Mouse (Mus musculus): ENCODE results near the gene Rhox3c. TPM values are rescaled to one million over a fixed set of nuclear protein-coding genes. Genes with fewer than 3 reads are reported as not detected.
"Not testable (repeated sequence)": the region's sequence is repeated elsewhere in the genome, so short reads cannot be mapped to it uniquely, and the experiment has no call there.

The Rhox3c gene
- polyA plus RNA-seq (2012; rRNA removed), result not detected in 2 replicates

DNA sequence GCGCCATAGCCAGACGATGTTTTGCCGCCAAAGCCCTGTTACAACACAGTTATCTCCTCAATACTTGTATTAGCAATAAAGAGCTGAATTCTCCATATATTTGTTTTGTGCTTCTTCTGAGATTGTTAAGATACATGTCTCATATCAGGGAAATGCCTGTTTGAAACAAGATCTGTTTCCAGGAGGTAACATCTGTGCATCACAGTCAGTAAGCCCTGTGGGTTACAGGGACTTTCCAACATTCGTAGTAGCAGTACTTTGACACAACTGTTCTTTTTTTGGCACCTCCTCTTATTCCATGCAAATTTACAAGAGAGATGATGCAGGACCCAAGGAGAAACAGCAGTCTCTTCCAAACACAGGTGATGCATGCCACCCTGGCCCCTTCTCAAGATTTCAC is at the start of gene Rhox3c:
TSS of gene Rhox3c (plus strand) at position 301 of the 400 bp plus-strand sequence.
- WGBS, result 87% methylated on average over 3 of the region's 4 CpGs
- DNase-seq; H3K4me3 ChIP-seq (replicated peaks; ENCODE audit: extremely low read depth, low read depth, low read length); H3K4me1 ChIP-seq (ENCODE audit: control insufficient read depth, insufficient read depth, low read length): not testable (repeated sequence)

DNA sequence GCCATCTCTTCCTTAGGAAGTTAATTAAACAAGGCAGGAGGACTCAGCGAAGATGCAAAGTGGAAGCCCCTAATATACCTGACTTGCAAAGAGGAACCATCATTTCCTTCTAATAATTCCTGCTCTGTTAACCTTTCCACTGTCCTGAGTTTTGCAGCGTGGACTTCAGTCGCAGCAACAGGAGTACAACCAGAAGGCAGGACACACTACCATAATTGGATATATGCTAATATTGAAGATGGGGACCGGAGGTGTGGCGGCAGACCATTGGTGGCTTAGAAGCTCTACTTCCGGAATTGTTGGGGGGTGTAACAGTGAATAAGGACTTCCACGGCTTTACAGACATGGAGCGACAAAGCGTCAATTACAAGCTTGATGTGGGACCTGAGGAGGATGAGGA is 46.6 kb upstream of the Rhox3c start, which contains the start of gene Rhox2b:
TSS of gene Rhox2b (plus strand) at position 301 of the 400 bp plus-strand sequence.
- no CpG with 5 or more reads among the region's 9 CpGs for WGBS

DNA sequence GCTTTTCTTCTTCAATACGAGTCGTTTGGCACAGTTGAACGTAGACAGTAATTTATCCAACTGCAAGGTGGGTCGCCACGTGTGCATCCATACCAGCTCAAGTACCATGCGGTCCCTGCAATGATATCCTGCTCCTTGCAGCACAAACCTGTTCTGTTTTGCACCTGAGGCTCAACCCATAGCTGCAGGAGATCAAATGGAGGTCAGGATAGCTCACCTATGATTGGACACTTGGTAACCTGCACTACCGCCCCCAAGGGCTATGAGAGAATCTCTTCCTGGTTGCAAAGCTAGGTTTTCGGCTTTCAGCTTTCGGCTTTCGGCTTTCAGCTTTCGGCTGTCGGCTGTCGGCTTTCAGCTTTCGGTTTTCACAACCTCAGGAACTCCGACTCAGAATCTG is 26.2 kb upstream of the Rhox3c start, which contains the start of gene Rhox4b:
TSS of gene Rhox4b (plus strand) at position 301 of the 400 bp plus-strand sequence.
- H3K4me1 ChIP-seq (ENCODE audit: control insufficient read depth, insufficient read depth, low read length); H3K4me3 ChIP-seq (replicated peaks; ENCODE audit: extremely low read depth, low read depth, low read length); DNase-seq: not testable (repeated sequence)
- 89% methylated on average over 15 of the region's 15 CpGs for WGBS

More for the DNA sequence above, 46.6 kb upstream of the Rhox3c start, which contains the start of gene Rhox2b:
- not testable (repeated sequence) for H3K4me1 ChIP-seq (ENCODE audit: control insufficient read depth, insufficient read depth, low read length); DNase-seq; H3K4me3 ChIP-seq (replicated peaks; ENCODE audit: extremely low read depth, low read depth, low read length)

DNA sequence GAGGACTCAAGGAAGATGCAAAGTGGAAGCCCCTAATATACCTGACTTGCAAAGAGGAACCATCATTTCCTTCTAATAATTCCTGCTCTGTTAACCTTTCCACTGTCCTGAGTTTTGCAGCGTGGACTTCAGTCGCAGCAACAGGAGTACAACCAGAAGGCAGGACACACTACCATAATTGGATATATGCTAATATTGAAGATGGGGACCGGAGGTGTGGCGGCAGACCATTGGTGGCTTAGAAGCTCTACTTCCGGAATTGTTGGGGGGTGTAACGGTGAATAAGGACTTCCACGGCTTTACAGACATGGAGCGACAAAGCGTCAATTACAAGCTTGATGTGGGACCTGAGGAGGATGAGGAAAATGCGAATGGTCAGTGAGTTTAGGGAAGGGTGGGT is 5.0 kb upstream of the Rhox3c start, which contains the start of gene Rhox2c:
TSS of gene Rhox2c (plus strand) at position 301 of the 400 bp plus-strand sequence.
- H3K4me1 ChIP-seq (ENCODE audit: control insufficient read depth, insufficient read depth, low read length); H3K4me3 ChIP-seq (replicated peaks; ENCODE audit: extremely low read depth, low read depth, low read length); DNase-seq: not testable (repeated sequence)
- WGBS, result 90% methylated on average over 8 of the region's 10 CpGs

DNA sequence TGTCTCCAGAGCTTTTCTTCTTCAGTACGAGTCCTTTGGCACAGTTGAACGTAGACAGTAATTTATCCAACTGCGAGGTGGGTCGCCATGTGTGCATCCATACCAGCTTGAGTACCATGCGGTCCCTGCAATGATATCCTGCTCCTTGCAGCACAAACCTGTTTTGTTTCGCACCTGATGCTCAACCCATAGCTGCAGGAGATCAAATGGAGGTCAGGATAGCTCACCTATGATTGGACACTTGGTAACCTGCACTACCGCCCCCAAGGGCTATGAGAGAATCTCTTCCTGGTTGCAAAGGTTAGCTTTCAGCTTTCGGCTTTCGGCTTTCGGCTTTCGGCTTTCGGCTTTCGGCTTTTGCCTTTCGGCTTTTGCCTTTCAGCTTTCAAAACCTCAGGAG is 21.7 kb downstream of the Rhox3c start, which contains the start of gene Rhox4c:
TSS of gene Rhox4c (plus strand) at position 301 of the 400 bp plus-strand sequence.
- DNase-seq; H3K4me3 ChIP-seq (replicated peaks; ENCODE audit: extremely low read depth, low read depth, low read length); H3K4me1 ChIP-seq (ENCODE audit: control insufficient read depth, insufficient read depth, low read length): not testable (repeated sequence)
- WGBS, result 91% methylated on average over 14 of the region's 14 CpGs

DNA sequence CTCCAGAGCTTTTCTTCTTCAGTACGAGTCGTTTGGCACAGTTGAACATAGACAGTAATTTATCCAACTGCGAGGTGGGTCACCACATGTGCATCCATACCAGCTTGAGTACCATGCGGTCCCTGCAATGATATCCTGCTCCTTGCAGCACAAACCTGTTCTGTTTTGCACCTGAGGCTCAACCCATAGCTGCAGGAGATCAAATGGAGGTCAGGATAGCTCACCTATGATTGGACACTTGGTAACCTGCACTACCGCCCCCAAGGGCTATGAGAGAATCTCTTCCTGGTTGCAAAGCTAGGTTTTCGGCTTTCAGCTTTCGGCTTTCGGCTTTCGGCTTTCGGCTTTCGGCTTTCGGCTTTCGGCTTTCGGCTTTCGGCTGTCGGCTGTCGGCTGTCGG is 55.7 kb downstream of the Rhox3c start, which contains the start of gene Rhox4d:
TSS of gene Rhox4d (plus strand) at position 301 of the 400 bp plus-strand sequence.
- not testable (repeated sequence) for DNase-seq; H3K4me3 ChIP-seq (replicated peaks; ENCODE audit: extremely low read depth, low read depth, low read length); H3K4me1 ChIP-seq (ENCODE audit: control insufficient read depth, insufficient read depth, low read length)
- 92% methylated on average over 17 of the region's 18 CpGs for whole genome bisulfite sequencing

Other genes starting within 250 kb of the Rhox3c start
- not detected in 2 replicates for gene Gm9, start 247.5 kb upstream of the Rhox3c start, polyA plus RNA-seq (2012; rRNA removed)
- gene Rhox1, start 236.3 kb upstream of the Rhox3c start, polyA plus RNA-seq (2012; rRNA removed), result not detected in 2 replicates
- not detected in 2 replicates for gene Rhox2a, start 213.6 kb upstream of the Rhox3c start, polyA plus RNA-seq (2012; rRNA removed)
- not detected in 2 replicates for gene Rhox3a, start 208.7 kb upstream of the Rhox3c start, polyA plus RNA-seq (2012; rRNA removed)
- not detected in 2 replicates for gene Rhox4a, start 193.2 kb upstream of the Rhox3c start, polyA plus RNA-seq (2012; rRNA removed)
- gene Rhox3a2, start 78.6 kb upstream of the Rhox3c start, polyA plus RNA-seq (2012; rRNA removed), result not detected in 2 replicates
- gene Rhox4a2, start 67.7 kb upstream of the Rhox3c start, polyA plus RNA-seq (2012; rRNA removed), result not detected in 2 replicates
- gene Rhox2b, start 46.5 kb upstream of the Rhox3c start, polyA plus RNA-seq (2012; rRNA removed), result not detected in 2 replicates
- gene Rhox4b, start 26.1 kb upstream of the Rhox3c start, polyA plus RNA-seq (2012; rRNA removed), result not detected in 2 replicates
- gene Rhox2c, start 4.9 kb upstream of the Rhox3c start, polyA plus RNA-seq (2012; rRNA removed), result not detected in 2 replicates
- gene Rhox4c, start 21.8 kb downstream of the Rhox3c start, polyA plus RNA-seq (2012; rRNA removed), result not detected in 2 replicates
- gene Rhox2d, start 34.8 kb downstream of the Rhox3c start, polyA plus RNA-seq (2012; rRNA removed), result not detected in 2 replicates
- not detected in 2 replicates for gene Rhox4d, start 55.8 kb downstream of the Rhox3c start, polyA plus RNA-seq (2012; rRNA removed)
- gene Rhox2e, start 71.9 kb downstream of the Rhox3c start, polyA plus RNA-seq (2012; rRNA removed), result not detected in 2 replicates
- not detected in 2 replicates for gene Rhox3e, start 83.4 kb downstream of the Rhox3c start, polyA plus RNA-seq (2012; rRNA removed)
- not detected in 2 replicates for gene Rhox4e, start 98.8 kb downstream of the Rhox3c start, polyA plus RNA-seq (2012; rRNA removed)
- not detected in 2 replicates for gene Rhox2f, start 112.8 kb downstream of the Rhox3c start, polyA plus RNA-seq (2012; rRNA removed)
- not detected in 2 replicates for gene Rhox3f, start 122.4 kb downstream of the Rhox3c start, polyA plus RNA-seq (2012; rRNA removed)
- not detected in 2 replicates for gene Rhox4f, start 149.1 kb downstream of the Rhox3c start, polyA plus RNA-seq (2012; rRNA removed)
- gene Rhox3g, start 170.0 kb downstream of the Rhox3c start, polyA plus RNA-seq (2012; rRNA removed), result not detected in 2 replicates
- gene Rhox2g, start 184.9 kb downstream of the Rhox3c start, polyA plus RNA-seq (2012; rRNA removed), result not detected in 2 replicates
- gene Rhox4g, start 192.7 kb downstream of the Rhox3c start, polyA plus RNA-seq (2012; rRNA removed), result not detected in 2 replicates
- gene Rhox3h, start 210.2 kb downstream of the Rhox3c start, polyA plus RNA-seq (2012; rRNA removed), result not detected in 2 replicates
- not detected in 2 replicates for gene Rhox2h, start 214.7 kb downstream of the Rhox3c start, polyA plus RNA-seq (2012; rRNA removed)